Mouse (Mus musculus) heart, embryonic 14.5 days (tissue): ENCODE results near the gene Rgs7. TPM values are rescaled to one million over a fixed set of nuclear protein-coding genes. Genes with fewer than 3 reads are reported as not detected.

ENCODE experiments used
- ATAC-seq: fragments of 200-750 bp; cut with Nextera tagmentation; 2 replicates; pipeline ENCODE4 v1.8.0; 2017; ENCODE audit warnings: low read depth, moderate TSS enrichment; ENCODE audit not compliant: insufficient number of reproducible peaks, insufficient read depth, low FRiP score
- H3K27ac ChIP-seq, 2 experiments: fragments of 200-500 bp in 1 of 2; fragments of 300-500 bp in 1 of 2; sonication (generic) in 1 of 2; replicated peaks in 1 of 2; 2 replicates each; pipeline ENCODE4 v1.5.1; 2012 to 2014; ENCODE audit warnings: low read depth in 2 of 2, low read length in 2 of 2, control low read depth in 1 of 2, mild to moderate bottlenecking in 1 of 2, mixed read lengths in 1 of 2; ENCODE audit not compliant: control insufficient read depth in 1 of 2, insufficient read depth in 1 of 2
- H3K27me3 ChIP-seq: fragments of 300-500 bp; sonication (generic); 2 replicates; pipeline ENCODE4 v1.6.1; 2014; ENCODE audit warnings: mild to moderate bottlenecking, low read length, control low read depth; ENCODE audit not compliant: control insufficient read depth, insufficient read depth
- H3K36me3 ChIP-seq: fragments of 300-500 bp; sonication (generic); 2 replicates; pipeline ENCODE4 v1.6.1; 2014; ENCODE audit warnings: mild to moderate bottlenecking, control low read depth, low read length, mixed read lengths; ENCODE audit not compliant: control insufficient read depth, insufficient read depth
- H3K4me1 ChIP-seq, 2 experiments: fragments of 200-500 bp in 1 of 2; fragments of 300-500 bp in 1 of 2; sonication (generic) in 1 of 2; 2 replicates each; pipeline ENCODE4 v1.6.1; 2012 to 2014; ENCODE audit warnings: low read length in 2 of 2, control low read depth in 1 of 2, mixed read lengths in 1 of 2; ENCODE audit not compliant: control insufficient read depth in 2 of 2, insufficient read depth in 2 of 2
- H3K4me2 ChIP-seq: fragments of 300-500 bp; sonication (generic); 2 replicates; pipeline ENCODE4 v1.6.1; 2014; ENCODE audit warnings: mild to moderate bottlenecking, low read length
- H3K4me3 ChIP-seq, 2 experiments: fragments of 200-500 bp in 1 of 2; fragments of 300-500 bp in 1 of 2; sonication (generic) in 1 of 2; 2 replicates each; pipeline ENCODE4 v1.5.1; 2012 to 2014; ENCODE audit warnings: low read length in 2 of 2, mild to moderate bottlenecking in 2 of 2, control low read depth in 1 of 2, low read depth in 1 of 2, moderate library complexity in 1 of 2; ENCODE audit not compliant: control insufficient read depth in 1 of 2, insufficient read depth in 1 of 2
- H3K9ac ChIP-seq: fragments of 300-500 bp; sonication (generic); 2 replicates; pipeline ENCODE4 v1.6.1; 2014; ENCODE audit warnings: mild to moderate bottlenecking, low read length
- H3K9me3 ChIP-seq: fragments of 300-500 bp; sonication (generic); 2 replicates; pipeline ENCODE4 v1.6.1; 2016; ENCODE audit warnings: low read length, control low read depth; ENCODE audit not compliant: control insufficient read depth
- WGBS: fragments of 180-500 bp; shearing (Covaris S2); extraction: QIAGEN DNeasy Blood & Tissue Kit; methylation state at CpG from one replicate; pipeline ENCODE4 v1.1.7; 2014; 5-methylcytosine and 5-hydroxymethylcytosine counted together
- polyA plus RNA-seq: library from polyadenylated mRNA; unstranded; fragments of >200 nt; fragmentation: Nextera tagmentation; extraction: Ambion mirVana; gene quantifications from 2 replicates; pipeline ENCODE4 v1.2.1, GENCODE M21; 2014

Gene Rgs7
- polyA plus RNA-seq, 1 experiment from 2014 or later = 0.82 TPM

DNA sequence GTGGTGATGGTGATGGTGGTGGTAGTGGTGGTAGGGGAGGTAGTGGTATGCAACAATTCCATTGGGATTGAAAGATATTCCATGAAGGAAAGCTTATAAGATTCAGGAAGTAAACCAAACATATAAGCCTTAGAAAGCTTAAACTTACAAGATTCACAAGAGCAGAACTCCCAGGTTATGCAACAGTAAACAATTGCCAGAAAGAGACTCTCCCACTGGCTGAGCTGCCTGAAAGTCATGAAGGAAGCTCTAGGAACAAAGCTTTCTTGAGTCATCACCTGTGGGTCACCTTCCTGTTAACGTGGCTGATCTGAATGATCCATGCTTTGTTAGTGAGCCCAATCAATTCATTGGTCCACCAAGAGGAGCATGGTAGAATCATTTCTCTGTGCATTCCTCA, 288.8 kb downstream of the Rgs7 start:
- WGBS = 63% methylated on average over 1 of the region's 1 CpGs
- H3K9ac ChIP-seq = no peak overlapping the region
- H3K27me3 ChIP-seq = no peaks in the 10 kb centered on the region
- H3K27ac ChIP-seq = no peak overlapping the region
- no peaks in the 10 kb centered on the region for H3K9me3 ChIP-seq
- ATAC-seq = no peak
- H3K4me3 ChIP-seq = no peak overlapping the region
- no peak overlapping the region for H3K4me2 ChIP-seq
- no peaks in the 10 kb centered on the region for H3K4me1 ChIP-seq
- no peaks in the 10 kb centered on the region for H3K36me3 ChIP-seq

GRCm38 (mm10) chr1:175202902-175203301, 289.4 kb downstream of the Rgs7 start:
- ATAC-seq = no peak
- WGBS = 6% methylated on average over 2 of the region's 2 CpGs
- no peak overlapping the region for H3K9ac ChIP-seq
- no peak overlapping the region for H3K4me3 ChIP-seq
- no peaks in the 10 kb centered on the region for H3K27me3 ChIP-seq
- no peaks in the 10 kb centered on the region for H3K36me3 ChIP-seq
- no peaks in the 10 kb centered on the region for H3K4me1 ChIP-seq
- H3K4me2 ChIP-seq = no peak overlapping the region
- H3K9me3 ChIP-seq = no peaks in the 10 kb centered on the region
- no peak overlapping the region for H3K27ac ChIP-seq

- ATAC-seq = no peak
- WGBS = 79% methylated on average over 4 of the region's 4 CpGs
These were observed 293.4 kb downstream of the Rgs7 start for GRCm38 (mm10) chr1:175198881-175199280.

DNA sequence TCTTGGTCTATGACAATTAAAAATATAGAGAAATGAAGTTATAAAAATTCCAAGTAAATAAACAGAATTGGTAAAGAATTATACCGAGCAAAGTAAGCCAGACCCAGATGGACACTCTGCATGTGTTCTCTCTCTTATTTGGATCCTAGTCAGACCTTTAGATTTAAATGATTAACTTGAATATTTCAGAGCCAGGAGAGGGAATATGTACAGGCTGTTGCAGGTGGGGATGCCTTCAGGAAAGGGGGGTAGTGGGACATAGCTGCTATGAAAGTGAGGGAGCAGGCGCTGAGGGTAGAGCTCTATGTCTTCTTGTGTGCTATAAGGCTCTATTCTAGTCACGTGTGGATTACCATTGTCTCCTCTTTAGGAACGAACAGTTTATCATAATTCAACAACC, 296.5 kb downstream of the Rgs7 start:
- ATAC-seq = no peak
- Histone ChIP-seq H3K9me3 (no peaks in the 10 kb centered on the region), H3K4me1 (no peaks in the 10 kb centered on the region), H3K27ac (no peak overlapping the region), H3K9ac (no peak overlapping the region), H3K27me3 (no peaks in the 10 kb centered on the region), H3K36me3 (no peaks in the 10 kb centered on the region), H3K4me2 (no peak overlapping the region), H3K4me3 (no peak overlapping the region)
- WGBS = 83% methylated on average over 4 of the region's 4 CpGs

More at GRCm38 (mm10) chr1:175198881-175199280, 293.4 kb downstream of the Rgs7 start:
- no peaks in the 10 kb centered on the region for H3K9me3 ChIP-seq
- no peak overlapping the region for H3K27ac ChIP-seq
- no peaks in the 10 kb centered on the region for H3K4me1 ChIP-seq
- no peaks in the 10 kb centered on the region for H3K27me3 ChIP-seq
- no peak overlapping the region for H3K4me2 ChIP-seq
- H3K36me3 ChIP-seq = no peaks in the 10 kb centered on the region
- H3K9ac ChIP-seq = no peak overlapping the region
- no peak overlapping the region for H3K4me3 ChIP-seq

DNA sequence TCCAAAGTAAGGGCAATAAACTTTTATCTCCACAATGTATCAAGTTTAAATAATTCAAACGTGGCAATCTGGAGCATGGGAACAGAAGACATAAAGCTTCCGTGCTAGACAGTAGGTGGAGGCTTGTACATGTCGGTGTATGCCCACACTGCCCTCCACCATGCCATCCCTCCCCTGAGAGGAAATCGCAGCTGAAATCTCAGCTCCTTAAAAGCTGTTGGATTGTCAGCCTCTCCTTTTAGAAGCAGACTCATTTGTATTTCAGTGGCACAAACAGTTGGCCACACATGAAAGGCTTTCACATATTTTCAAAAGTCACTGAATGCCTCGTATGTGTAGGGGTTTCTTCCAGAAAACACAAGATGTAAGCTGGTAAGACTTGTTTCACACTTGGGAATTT, 304.1 kb downstream of the Rgs7 start:
- no peak for ATAC-seq
- Histone ChIP-seq H3K9ac (no peak overlapping the region), H3K4me1 (no peaks in the 10 kb centered on the region), H3K27me3 (no peaks in the 10 kb centered on the region), H3K9me3 (no peaks in the 10 kb centered on the region), H3K36me3 (no peaks in the 10 kb centered on the region), H3K4me2 (no peak overlapping the region), H3K4me3 (no peak overlapping the region), H3K27ac (no peak overlapping the region)
- 60% methylated on average over 5 of the region's 5 CpGs for WGBS

GRCm38 (mm10) chr1:175185211-175185610, 307.1 kb downstream of the Rgs7 start:
- ATAC-seq = no peak
- H3K4me3 ChIP-seq = no peak overlapping the region
- H3K27ac ChIP-seq = no peak overlapping the region
- H3K9me3 ChIP-seq = no peaks in the 10 kb centered on the region
- H3K27me3 ChIP-seq = no peaks in the 10 kb centered on the region
- H3K36me3 ChIP-seq = no peaks in the 10 kb centered on the region
- no peak overlapping the region for H3K9ac ChIP-seq
- no peaks in the 10 kb centered on the region for H3K4me1 ChIP-seq
- WGBS = 68% methylated on average over 2 of the region's 2 CpGs
- H3K4me2 ChIP-seq = no peak overlapping the region

DNA sequence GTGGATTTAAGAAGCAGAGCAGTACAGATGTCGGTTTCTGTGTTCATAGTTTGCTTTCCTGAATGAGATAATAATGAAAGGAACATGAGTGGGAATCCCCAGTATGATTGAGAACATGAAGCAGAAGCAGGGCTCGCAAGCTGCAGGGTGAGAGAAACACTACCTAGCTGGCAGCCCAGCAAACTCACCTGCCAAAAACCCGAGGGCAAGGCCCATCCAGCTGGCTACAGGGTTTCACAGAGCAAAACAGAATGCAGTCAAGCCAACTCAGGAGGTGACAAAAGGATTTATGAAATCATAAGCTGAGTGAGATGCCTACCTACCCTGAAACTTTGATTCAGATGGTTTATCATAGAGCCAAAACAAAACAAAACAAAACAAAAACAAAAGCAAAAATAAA, 307.6 kb downstream of the Rgs7 start:
- ATAC-seq = no peak
- no peaks in the 10 kb centered on the region for H3K36me3 ChIP-seq
- H3K9me3 ChIP-seq = no peaks in the 10 kb centered on the region
- H3K4me3 ChIP-seq = no peak overlapping the region
- no peaks in the 10 kb centered on the region for H3K27me3 ChIP-seq
- H3K27ac ChIP-seq = no peak overlapping the region
- H3K9ac ChIP-seq = no peak overlapping the region
- no peaks in the 10 kb centered on the region for H3K4me1 ChIP-seq
- WGBS = 74% methylated on average over 3 of the region's 3 CpGs
- no peak overlapping the region for H3K4me2 ChIP-seq

- no peak for ATAC-seq
- WGBS = 77% methylated on average over 1 of the region's 1 CpGs
- H3K9me3 ChIP-seq = no peaks in the 10 kb centered on the region
- H3K4me2 ChIP-seq = no peak overlapping the region
- H3K9ac ChIP-seq = no peak overlapping the region
- no peaks in the 10 kb centered on the region for H3K27me3 ChIP-seq
- no peak overlapping the region for H3K27ac ChIP-seq
- no peak overlapping the region for H3K4me3 ChIP-seq
- H3K36me3 ChIP-seq = no peaks in the 10 kb centered on the region
- H3K4me1 ChIP-seq = no peaks in the 10 kb centered on the region
These were observed 313.6 kb downstream of the Rgs7 start for GRCm38 (mm10) chr1:175178733-175179132.
